Mouse (Mus musculus) liver, embryonic 16.5 days (tissue): Measurements from ENCODE around the gene Aktip. TPM values are rescaled to one million over a fixed set of nuclear protein-coding genes. Genes with fewer than 3 reads are reported as not detected.

Source experiments
- ATAC-seq: fragments of 200-750 bp; cut with Nextera tagmentation; 2 replicates; pipeline ENCODE4 v1.8.0; 2017; ENCODE audit warnings: low read depth, mild to moderate bottlenecking, moderate number of reproducible peaks, moderate library complexity
- H3K27ac ChIP-seq: fragments of 300-500 bp; sonication (generic); 2 replicates; pipeline ENCODE4 v1.5.1; 2014; ENCODE audit warnings: mild to moderate bottlenecking, low read length
- H3K27me3 ChIP-seq: fragments of 300-500 bp; sonication (generic); 2 replicates; pipeline ENCODE4 v1.6.1; 2014; ENCODE audit warnings: low read depth, low read length, mixed read lengths; ENCODE audit not compliant: control insufficient read depth, insufficient read depth
- H3K36me3 ChIP-seq: fragments of 300-500 bp; sonication (generic); 2 replicates; pipeline ENCODE4 v1.6.1; 2014; ENCODE audit warnings: mild to moderate bottlenecking; ENCODE audit not compliant: control insufficient read depth, insufficient read depth
- H3K4me1 ChIP-seq: fragments of 300-500 bp; sonication (generic); 2 replicates; pipeline ENCODE4 v1.6.1; 2014; ENCODE audit warnings: low read depth, low read length, mixed read lengths; ENCODE audit not compliant: control insufficient read depth
- H3K4me2 ChIP-seq: fragments of 300-500 bp; sonication (generic); 2 replicates; pipeline ENCODE4 v1.6.1; 2014; ENCODE audit warnings: low read depth, low read length, mixed read lengths
- H3K4me3 ChIP-seq: fragments of 300-500 bp; sonication (generic); 2 replicates; pipeline ENCODE4 v1.5.1; 2014; ENCODE audit warnings: low read depth, mild to moderate bottlenecking, low read length
- H3K9ac ChIP-seq: fragments of 300-500 bp; sonication (generic); 2 replicates; pipeline ENCODE4 v1.6.1; 2014; ENCODE audit warnings: low read depth, low read length
- H3K9me3 ChIP-seq: fragments of 300-500 bp; sonication (generic); replicated peaks from 2 replicates; pipeline ENCODE4 v1.6.1; 2016; ENCODE audit warnings: low read length; ENCODE audit not compliant: control insufficient read depth
- WGBS: fragments of 180-500 bp; shearing (Covaris S2); extraction: QIAGEN DNeasy Blood & Tissue Kit; methylation state at CpG from one replicate; pipeline ENCODE4 v1.1.7; 2014; ENCODE audit not compliant: insufficient replicate concordance; 5-methylcytosine and 5-hydroxymethylcytosine counted together
- polyA plus RNA-seq: library from polyadenylated mRNA; unstranded; fragments of >200 nt; fragmentation: Nextera tagmentation; extraction: Ambion mirVana; gene quantifications from 2 replicates; pipeline ENCODE4 v1.2.1, GENCODE M21; 2015

Aktip gene
- polyA plus RNA-seq, 1 experiment from 2014 or later, result 7.7 TPM

GRCm38 (mm10) chr8:91094135-91094534, 105.6 kb downstream of the Aktip start:
- no peak overlapping the region for H3K27ac ChIP-seq
- no peak overlapping the region for H3K9ac ChIP-seq
- H3K4me2 ChIP-seq, result no peak overlapping the region
- no peaks in the 10 kb centered on the region for H3K27me3 ChIP-seq
- no peaks in the 10 kb centered on the region for H3K9me3 ChIP-seq
- ATAC-seq, result no peak
- no peak overlapping the region for H3K4me3 ChIP-seq
- H3K4me1 ChIP-seq, result no peaks in the 10 kb centered on the region
- WGBS, result 68% methylated on average over 5 of the region's 5 CpGs
- H3K36me3 ChIP-seq, result peaks cover 8% of the 10 kb centered on the region

GRCm38 (mm10) chr8:91089601-91090000, 110.2 kb downstream of the Aktip start:
- WGBS, result 78% methylated on average over 2 of the region's 2 CpGs
- H3K4me3 ChIP-seq, result no peak overlapping the region
- no peak for ATAC-seq
- no peaks in the 10 kb centered on the region for H3K9me3 ChIP-seq
- H3K4me2 ChIP-seq, result no peak overlapping the region
- no peak overlapping the region for H3K9ac ChIP-seq
- no peak overlapping the region for H3K27ac ChIP-seq
- no peaks in the 10 kb centered on the region; the same call in none of the 2 replicates for H3K36me3 ChIP-seq
- H3K4me1 ChIP-seq, result no peaks in the 10 kb centered on the region
- no peaks in the 10 kb centered on the region for H3K27me3 ChIP-seq

GRCm38 (mm10) chr8:91088452-91088851, 111.3 kb downstream of the Aktip start:
- H3K27me3 ChIP-seq, result no peaks in the 10 kb centered on the region
- no peak overlapping the region for H3K9ac ChIP-seq
- H3K9me3 ChIP-seq, result no peaks in the 10 kb centered on the region
- H3K4me3 ChIP-seq, result no peak overlapping the region
- no peaks in the 10 kb centered on the region; the same call in none of the 2 replicates for H3K36me3 ChIP-seq
- WGBS, result 80% methylated on average over 7 of the region's 7 CpGs
- no peak overlapping the region for H3K4me2 ChIP-seq
- H3K27ac ChIP-seq, result no peak overlapping the region
- ATAC-seq, result no peak
- H3K4me1 ChIP-seq, result no peaks in the 10 kb centered on the region

DNA sequence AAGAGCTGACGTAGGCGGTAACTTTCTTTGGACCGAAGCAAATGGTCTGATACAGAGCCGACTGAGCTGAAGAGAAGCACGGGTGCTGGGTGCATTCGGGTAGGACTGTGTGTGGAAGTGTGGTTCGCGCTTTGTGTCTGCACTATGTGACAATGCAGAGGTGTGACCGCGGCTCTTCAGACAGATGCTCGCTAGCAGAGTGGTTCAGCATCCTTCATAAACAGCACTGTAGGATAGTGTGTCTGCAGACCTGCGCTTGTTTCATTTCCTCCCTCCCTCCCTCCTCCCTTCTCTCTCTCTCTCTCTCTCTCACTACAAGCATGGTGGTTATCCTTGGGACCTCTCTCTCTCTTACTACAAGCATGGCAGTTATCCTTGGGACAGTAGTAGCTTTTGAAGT, 117.3 kb downstream of the Aktip start:
- no peaks in the 10 kb centered on the region; the same call in 1 of the 2 replicates for H3K36me3 ChIP-seq
- no peak overlapping the region for H3K4me3 ChIP-seq
- ATAC-seq, result no peak
- no peak overlapping the region for H3K27ac ChIP-seq
- 57% methylated on average over 12 of the region's 12 CpGs for WGBS
- no peaks in the 10 kb centered on the region for H3K27me3 ChIP-seq
- H3K4me1 ChIP-seq, result no peaks in the 10 kb centered on the region
- H3K4me2 ChIP-seq, result no peak overlapping the region
- H3K9me3 ChIP-seq, result no peaks in the 10 kb centered on the region
- H3K9ac ChIP-seq, result no peak overlapping the region

- Histone ChIP-seq H3K27me3 (no peaks in the 10 kb centered on the region), H3K9ac (no peak overlapping the region), H3K4me3 (no peak overlapping the region), H3K27ac (0 out of 2 replicates have a peak overlapping the region, but pooled peaks have one; percentile 6), H3K4me2 (no peak overlapping the region), H3K9me3 (no peaks in the 10 kb centered on the region), H3K4me1 (no peaks in the 10 kb centered on the region), H3K36me3 (no peaks in the 10 kb centered on the region; the same call in 1 of the 2 replicates)
- peak; percentile 51 for ATAC-seq
- 24% methylated on average over 7 of the region's 7 CpGs for WGBS
Measured at GRCm38 (mm10) chr8:91081911-91082310, 117.9 kb downstream of the Aktip start.

- H3K9me3 ChIP-seq, result no peaks in the 10 kb centered on the region
- H3K4me1 ChIP-seq, result no peaks in the 10 kb centered on the region
- no peak overlapping the region for H3K27ac ChIP-seq
- peaks cover 2% of the 10 kb centered on the region; the same call in 1 of the 2 replicates for H3K36me3 ChIP-seq
- no peaks in the 10 kb centered on the region for H3K27me3 ChIP-seq
- 82% methylated on average over 2 of the region's 2 CpGs for WGBS
- H3K4me2 ChIP-seq, result no peak overlapping the region
- H3K9ac ChIP-seq, result no peak overlapping the region
- H3K4me3 ChIP-seq, result no peak overlapping the region
- ATAC-seq, result no peak
Measured at GRCm38 (mm10) chr8:91079678-91080077, 120.1 kb downstream of the Aktip start.

DNA sequence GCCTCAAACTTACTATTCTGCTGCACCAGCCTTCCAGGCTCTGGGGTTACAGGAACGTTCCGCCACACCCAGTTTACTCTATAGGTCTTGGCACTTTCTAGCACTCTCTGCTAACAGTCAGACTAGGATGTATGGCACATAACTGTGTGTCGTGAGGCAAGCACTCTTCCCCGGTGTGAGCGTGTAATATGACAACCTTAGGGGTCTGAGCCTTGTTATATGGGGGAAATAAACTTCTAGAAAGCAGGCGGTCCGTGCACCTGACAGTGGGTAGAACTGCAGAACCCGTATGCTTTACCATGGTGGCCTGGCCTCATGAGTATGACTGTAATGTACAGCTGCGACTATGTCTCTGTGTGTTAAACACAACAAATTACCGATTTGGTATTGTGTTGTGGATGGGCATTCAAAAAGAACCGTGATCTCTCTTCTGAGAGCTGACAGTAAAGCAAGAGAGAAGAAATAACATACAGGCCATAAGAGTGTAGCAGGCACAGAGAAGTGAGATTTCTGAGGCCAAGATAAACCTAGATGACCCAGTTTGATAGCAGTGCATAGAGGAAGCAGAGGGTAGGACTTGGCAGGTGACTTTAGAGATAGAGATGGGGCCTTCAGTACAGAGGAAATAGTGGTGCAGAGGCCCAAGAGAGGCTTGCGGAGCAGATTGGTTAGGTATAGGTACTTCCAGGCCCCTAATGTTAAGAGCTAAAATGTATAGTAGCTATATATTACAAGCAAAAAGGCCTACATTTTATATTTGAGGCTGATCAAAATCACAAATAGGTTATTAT, 122.5 kb downstream of the Aktip start:
- Histone ChIP-seq H3K36me3 (peaks cover 2% of the 10 kb centered on the region; the same call in 1 of the 2 replicates), H3K9me3 (no peaks in the 10 kb centered on the region), H3K27me3 (no peaks in the 10 kb centered on the region), H3K9ac (no peak overlapping the region), H3K4me2 (no peak overlapping the region), H3K4me1 (no peaks in the 10 kb centered on the region), H3K27ac (no peak overlapping the region), H3K4me3 (no peak overlapping the region)
- WGBS, result 54% methylated on average over 12 of the region's 12 CpGs
- peak; percentile 41; the same call in 1 of the 2 replicates for ATAC-seq

DNA sequence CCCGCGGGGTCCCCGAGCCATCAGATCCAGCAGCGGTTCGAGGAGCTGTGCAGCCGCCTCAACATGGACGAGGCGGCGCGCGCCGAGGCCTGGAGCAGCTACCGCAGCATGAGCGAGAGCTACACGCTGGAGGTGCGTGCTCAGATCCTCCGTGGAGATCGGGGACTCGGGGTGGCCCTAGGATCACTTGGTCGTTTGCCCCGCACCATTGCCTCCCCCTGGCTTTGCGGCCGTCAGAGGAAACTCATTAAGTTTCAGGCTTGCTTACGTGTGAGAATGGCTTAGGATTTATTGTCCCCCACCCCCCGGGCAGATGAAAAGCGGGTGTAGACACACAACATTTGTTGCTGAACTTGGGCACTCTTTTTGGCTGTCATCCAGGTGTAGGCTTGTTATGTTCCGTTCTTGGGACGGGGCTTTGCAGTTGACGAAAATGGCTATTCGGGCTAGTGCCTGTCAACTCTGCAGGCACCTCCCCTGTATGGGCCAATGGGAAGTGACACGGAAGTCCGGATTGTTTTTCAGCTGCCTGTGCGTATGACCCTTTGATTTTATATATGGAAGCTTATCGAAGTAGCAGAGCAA, 129.4 kb downstream of the Aktip start:
- no peaks in the 10 kb centered on the region for H3K9me3 ChIP-seq
- peak overlapping the region; percentile 92 for H3K4me3 ChIP-seq
- WGBS, result 0% methylated on average over 34 of the region's 34 CpGs
- peak overlapping the region; percentile 86 for H3K9ac ChIP-seq
- H3K4me1 ChIP-seq, result peaks cover 11% of the 10 kb centered on the region
- peak; percentile 81 for ATAC-seq
- no peaks in the 10 kb centered on the region for H3K36me3 ChIP-seq
- peak overlapping the region; percentile 79 for H3K4me2 ChIP-seq
- peak overlapping the region; percentile 91 for H3K27ac ChIP-seq
- no peaks in the 10 kb centered on the region for H3K27me3 ChIP-seq

- Histone ChIP-seq H3K9ac (peak within 1 kb of the TSS; percentile 86), H3K4me1 (peaks cover 11% of the 10 kb centered on the region), H3K27ac (peak within 1 kb of the TSS; percentile 91), H3K36me3 (no peaks in the 10 kb centered on the region), H3K27me3 (no peaks in the 10 kb centered on the region), H3K9me3 (no peaks in the 10 kb centered on the region), H3K4me2 (peak within 1 kb of the TSS; percentile 79), H3K4me3 (peak within 1 kb of the TSS; percentile 92)
- WGBS, result under 1% methylated on average over 25 of the region's 25 CpGs
- ATAC-seq, result peak; percentile 97
Measured at GRCm38 (mm10) chr8:91069834-91070233, 129.9 kb downstream of the Aktip start, which contains the start of gene Rbl2. TSS of gene Rbl2 (plus strand) at chr8:91070057.
